Mouse (Mus musculus) T-helper 17 cell (primary cell): ENCODE results near the gene Il17c.

ENCODE experiments used
- in situ Hi-C, 2 experiments: fragments of 300-600 bp; cut with MboI, MseI; formaldehyde crosslinking; loops; 1 replicate in 1 of 2; 2 replicates in 1 of 2; pipeline ENCODE4 v1.15.1; 2025; ENCODE audit warnings: high pct_unique_total_duplicates in 2 of 2

Il17c gene

DNA sequence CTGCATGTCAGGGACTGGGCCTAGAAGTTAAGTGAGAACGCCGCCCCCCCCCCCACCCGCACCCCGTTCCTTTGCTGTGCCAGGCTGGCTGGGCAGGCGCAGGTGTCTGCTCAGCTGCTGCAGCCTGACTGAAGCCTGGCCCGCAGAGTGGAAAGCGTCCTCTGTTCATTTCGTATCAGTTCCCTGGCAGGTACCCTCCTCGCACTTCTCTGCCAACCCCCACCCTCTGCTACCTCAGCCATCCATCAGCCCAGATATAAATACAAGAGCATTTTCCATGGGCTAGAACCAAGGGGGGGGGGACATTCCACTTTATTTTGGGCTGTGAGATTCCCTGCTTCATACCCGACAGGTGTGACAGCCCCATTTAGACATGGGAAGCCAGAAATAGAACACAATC, 30.3 kb downstream of the Il17c start:
- in situ Hi-C loops, result no loop called here

DNA sequence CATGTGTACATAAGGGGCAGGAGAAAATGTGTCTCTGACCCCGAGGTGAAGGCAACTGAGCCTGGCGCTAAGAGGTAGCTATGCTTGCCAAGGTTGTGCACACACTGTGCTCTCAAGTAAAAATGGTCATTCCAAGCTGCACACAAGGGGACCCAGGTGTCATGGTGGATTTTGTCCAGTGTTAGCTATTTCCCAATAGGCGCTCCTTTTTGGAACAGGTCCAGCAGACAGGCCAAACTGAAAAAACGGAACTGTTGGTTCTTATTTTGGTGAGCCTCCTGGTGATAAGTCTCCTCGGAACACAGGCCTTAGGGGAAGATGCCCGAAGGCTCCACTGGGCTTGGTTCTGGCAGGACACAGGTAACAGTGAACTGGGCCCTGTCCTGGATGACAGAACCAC, 32.6 kb downstream of the Il17c start:
- in situ Hi-C loops, result no loop called here

DNA sequence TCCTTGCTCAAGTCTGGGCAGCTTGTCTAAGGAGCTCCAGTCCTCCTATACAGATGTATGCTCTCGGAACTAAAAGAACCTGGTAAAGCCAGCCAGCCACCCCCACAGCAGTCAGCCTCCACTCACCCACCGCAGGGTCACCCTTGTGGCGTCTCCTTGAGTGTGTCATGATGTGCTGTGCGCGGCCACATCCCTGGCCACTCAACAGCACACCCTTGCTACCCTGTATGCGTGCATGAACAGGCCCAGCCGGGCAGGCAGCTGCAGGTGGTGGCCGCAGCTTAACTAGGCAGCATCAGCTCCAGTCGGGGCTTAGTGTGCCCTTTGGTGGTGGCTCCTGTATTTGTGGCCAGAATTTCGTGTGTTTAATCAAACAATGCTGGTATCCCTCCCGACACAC, 35.4 kb downstream of the Il17c start:
- in situ Hi-C loops, result no loop called here

DNA sequence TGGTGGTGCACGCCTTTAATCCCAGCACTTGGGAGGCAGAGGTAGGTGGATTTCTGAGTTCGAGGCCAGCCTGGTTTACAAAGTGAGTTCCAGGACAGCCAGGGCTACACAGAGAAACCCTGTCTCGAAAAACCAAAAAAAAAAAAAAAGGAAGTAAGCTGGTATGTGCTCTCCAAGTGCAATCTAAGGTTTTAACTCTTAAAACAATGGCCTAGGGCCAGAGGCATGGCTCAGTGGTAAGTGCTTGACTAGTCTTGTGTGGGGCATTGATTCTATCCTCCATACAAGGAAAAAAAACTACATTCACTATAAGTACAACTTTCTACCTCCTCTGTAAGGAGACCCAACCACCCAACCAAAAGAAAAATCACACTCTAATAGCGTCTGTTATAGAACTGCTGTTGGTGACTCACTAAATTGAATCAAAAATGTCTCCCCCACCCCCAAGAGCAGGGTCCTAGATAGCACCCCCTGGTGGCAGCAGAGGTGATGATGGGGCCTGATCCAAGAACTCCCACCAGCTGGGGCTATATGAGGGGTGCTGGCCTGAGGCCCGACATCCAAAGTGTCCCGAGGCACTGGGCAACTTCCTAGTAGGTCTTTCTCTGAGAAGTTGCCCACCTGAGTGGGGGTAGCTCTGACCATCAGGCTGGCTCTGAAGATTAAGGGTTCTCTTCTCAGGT, 37.5 kb downstream of the Il17c start:
- in situ Hi-C loops, result no loop called here

DNA sequence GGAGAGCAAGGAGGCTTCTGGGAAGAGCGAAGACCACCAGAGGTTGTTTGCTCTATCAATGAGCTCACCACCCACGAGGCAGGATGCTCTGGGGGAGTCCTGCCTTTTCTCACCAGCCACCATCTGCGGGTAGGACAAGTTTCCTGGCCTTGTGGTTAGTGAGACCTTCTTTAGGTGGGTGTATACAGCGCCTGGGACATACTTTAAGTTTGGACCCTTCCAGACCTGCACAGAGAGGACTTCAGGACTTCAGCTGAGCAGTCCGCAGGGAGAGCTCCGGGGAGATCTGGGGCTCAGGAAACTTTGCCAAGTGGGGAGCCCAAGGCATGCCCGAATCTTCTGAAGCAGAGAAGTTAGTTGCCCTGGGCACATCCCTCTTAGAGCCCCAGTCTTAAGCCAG, 38.2 kb downstream of the Il17c start:
- in situ Hi-C loops, result no loop called here

DNA sequence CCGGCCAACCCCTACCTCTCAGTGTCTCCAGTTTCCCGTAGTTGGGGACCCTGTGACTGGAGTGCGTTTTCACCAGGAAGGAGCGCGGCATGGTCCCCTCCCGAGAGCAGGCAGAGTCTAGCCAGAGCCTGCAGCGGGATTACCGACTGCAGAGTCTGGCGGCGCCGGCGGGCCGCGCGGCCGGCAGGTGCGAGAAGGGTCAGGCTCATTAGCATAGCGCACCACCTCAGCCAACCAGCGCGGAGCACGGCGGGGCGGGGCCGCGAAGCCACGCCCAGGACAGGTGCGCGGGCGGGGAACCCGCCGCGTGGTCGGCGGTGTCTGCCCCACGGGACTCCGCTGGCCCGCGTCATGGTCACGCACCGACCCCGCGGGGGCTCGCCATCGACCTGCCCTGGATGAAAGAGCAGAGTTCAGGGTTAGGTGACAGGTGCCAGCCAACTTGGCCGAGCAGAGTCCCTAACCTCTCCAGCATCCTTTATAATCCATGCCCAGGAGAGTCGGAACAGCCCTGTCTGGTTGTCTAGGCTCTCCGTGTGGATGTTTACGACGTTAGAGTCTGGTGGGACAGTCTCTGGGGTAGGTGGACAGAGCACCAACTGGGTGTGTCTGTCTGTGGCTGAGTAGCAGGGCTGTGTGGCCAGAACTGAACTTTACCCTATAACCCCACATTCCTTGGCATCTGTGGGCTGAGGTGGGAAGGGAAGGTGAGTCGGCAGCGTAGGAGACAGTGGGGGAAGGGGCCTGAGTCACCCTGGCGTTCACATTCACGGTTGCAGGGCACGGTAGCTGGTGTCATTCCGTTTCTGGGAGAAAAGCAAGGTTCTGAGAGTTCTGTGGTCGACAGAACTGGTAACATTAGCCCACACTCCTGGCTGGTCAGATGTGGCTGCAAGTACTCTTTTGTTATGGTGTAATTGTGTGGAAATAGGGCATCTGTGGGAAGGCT, 39.0 kb downstream of the Il17c start, which contains the start of gene Snai3:
Snai3 (minus strand) TSS at position 210 of the 949 bp plus-strand sequence.
- in situ Hi-C loops, result no loop called here

DNA sequence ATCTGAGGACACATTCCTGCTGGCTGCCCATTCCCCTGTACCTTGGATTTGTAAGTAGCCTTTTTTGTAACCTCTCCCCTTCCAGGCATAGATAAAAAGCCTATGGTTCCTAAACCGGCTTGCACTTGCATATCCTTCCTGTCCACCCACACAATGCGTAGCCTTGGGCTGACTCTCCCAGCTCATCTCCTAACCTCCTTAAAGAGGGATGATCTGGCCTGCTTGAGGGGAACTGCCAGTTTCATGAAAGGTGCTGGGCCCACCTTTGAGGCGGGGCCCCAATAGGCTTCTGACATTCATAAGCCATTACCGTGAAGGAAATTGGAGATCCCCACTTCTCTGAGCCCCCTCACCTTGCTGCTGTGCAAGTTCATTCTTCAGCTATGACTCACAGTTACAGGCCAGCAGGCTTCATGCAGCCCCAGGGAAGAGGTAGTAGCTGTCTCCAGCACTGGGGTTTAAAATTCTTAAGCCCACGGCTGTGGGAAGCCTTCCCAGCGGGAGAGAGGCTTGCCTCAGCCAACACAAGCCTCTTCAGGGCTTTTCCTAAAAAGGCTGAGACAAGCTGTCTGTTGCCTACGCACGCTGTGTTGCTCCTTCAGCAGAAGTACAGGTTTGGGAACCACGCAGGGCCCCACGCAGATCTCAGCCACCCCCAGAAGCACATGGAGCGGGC, 39.8 kb downstream of the Il17c start:
- in situ Hi-C loops, result no loop called here

DNA sequence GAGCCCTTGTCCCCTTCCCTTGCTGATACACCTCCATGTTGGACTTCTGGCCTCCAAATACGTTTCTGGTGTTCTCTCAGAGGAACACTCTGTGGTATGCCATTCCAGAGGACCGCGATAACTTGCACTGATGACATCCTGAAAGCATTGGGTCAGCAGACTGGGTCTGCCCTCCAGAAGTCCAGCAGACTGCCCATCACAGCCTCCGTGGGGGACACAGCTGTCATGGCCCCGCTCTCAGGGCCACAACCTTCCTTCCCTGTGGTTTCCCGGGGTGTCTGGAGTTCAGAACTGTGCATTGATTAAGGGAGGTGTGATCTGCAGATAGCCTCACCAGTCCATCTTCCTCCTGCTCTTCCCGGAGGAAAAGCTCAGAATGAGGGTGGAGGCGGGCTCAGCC, 40.7 kb downstream of the Il17c start:
- in situ Hi-C loops, result no loop called here

DNA sequence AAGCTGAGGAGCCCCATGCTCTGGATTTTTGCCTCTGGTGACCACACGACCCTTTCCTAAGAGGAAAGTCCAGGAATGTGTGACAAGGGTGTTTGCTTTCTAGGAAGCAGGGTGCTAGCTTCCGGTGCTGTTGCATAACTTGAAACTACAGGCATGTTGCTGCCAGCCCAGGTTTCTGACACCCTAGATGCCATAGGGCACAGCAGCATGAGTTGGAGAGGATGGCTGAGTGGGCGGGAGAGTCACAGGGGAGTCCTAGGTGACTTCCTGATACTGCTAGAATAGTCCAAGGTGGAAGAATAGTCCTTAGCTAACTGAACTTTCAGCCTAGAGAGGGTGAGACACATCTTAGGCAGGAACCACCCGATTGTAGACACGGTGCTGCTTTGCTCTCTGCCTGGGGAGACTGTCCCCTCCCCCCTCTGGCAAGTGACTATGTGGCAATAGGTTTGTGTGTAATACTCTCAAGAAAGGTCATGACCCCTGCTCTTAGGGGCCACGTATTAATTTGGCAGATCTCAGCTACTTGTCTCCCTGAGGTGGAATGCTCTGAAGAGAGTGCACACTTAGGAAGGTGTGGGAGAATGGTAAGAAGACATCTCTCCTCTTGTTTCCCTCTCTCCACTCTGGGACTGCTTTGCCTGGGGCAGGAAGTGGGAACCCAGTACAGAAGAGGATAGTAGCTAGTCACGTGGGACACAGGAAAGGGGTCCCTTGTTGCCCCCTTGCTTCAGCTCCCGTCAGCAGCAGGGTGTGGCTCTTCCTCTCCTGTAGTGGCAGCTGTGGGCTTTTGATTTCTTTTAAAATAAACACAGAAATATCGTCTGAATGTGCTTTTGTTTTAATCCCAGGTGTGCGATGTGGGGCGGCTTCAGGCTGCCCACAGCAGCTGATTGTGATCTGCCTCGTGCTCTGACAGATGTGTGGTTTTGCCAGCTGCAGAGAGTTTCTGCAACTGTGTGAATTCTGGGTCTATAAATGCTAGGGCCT, 42.1 kb downstream of the Il17c start:
- in situ Hi-C loops, result no loop called here

DNA sequence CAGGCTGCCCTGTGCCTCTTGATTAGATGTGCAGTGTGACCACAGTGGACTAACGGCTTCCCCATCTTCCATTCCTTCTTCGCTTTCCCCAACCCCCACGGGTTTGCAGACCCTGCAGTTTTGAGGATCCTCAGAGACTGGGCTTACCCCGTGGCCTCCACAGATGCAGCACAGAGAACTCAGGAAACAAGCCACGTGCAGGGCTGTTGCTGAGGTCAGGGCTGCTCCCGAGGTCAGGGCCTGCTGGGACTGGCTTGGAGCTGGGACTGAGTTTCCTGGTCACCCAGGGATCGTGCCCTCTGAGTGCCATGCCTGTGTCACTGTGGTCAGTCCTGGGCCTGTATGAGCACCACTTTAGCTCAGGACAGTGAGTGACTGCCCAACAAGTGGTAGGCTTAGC, 43.2 kb downstream of the Il17c start:
- in situ Hi-C loops, result no loop called here

DNA sequence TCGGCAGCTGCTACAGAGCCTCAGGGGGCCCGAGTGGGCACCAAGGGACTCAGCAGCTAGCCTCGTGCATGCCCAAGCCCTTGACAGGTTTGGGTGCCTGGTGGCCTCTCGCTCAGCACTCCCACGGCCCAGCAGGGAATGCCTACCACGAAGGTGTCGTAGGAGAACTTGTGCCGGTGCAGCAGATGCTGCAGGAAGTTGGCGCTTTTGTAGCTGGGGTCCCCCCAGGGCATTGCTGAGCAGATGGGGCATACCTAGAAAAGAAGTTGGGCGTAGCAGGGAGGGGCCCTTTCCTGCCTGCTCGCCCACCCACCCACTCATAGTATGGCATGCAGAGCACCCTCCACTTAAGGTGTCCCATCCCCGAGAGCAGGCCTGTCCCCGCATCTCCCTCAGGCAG, 46.0 kb downstream of the Il17c start:
- in situ Hi-C loops, result no loop called here

DNA sequence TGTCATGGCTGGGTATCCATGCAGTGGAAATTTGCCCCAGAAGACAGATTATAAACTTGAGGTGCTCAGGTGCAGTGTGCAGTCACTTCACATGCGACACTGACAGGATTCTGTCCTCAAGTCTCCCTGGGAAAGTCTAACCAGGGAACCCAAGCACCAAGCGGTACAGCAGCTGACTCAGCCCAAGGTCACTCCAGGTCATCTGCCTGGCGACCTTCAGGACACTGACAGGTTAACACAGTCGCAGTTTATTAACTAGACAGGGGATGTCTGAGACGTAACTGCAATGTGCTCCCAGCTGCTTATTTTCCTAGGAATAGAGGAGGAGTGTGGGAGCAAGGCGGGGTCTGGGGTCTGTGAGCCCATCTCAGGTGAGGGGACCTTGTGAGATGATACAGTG, 47.6 kb downstream of the Il17c start:
- in situ Hi-C loops, result no loop called here

DNA sequence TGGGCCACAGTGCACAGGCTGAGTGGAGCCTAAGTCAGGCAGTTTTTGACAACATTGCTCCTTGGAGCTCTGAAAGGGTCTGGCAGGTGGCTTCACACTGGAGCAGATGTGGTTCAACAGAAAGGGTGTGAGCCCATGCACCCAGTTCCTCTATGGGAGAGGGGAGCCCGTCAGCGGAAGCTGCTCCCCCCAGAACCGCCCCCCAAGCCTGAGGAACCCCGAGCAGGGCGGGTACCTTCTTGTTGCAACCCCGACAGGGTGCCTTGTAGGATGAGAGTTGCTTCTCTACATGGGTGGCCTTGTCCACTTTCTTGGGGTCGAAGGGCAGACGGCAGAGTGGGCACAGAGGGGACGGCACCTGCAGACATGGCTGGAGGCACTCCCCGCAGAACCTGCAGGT, 48.1 kb downstream of the Il17c start:
- in situ Hi-C loops, result loop anchor here (5.0 kb wide), 1 partner anchor 38 kb away; the partner anchor contains the start of gene Cyba (in 2 of the 2)

DNA sequence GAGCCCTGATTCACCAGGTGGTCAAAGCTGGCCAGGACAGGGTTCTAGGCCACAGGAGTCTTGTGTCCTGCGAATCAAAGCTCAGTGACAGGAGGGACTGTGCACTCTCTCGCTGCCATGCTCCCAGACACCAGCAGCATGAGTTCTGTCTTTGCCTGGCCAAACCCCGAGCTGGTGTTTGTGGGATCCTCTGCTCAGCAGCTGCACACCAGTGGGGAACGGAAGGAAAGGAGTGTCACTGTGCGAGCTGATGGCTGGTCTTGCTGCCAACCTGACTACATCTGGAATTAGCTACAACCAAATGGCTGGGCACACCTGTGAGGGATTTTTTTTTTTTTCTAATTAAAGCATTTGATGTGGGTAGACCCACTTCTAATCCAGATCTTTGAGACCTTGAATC, 48.9 kb downstream of the Il17c start:
- in situ Hi-C loops, result loop anchor here (5.0 kb wide), 1 partner anchor 38 kb away; the partner anchor contains the start of gene Cyba (in 2 of the 2)
